Mouse (Mus musculus): ENCODE results near the gene Irx3. TPM values are rescaled to one million over a fixed set of nuclear protein-coding genes. Genes with fewer than 3 reads are reported as not detected.

Irx3 gene
- polyA plus RNA-seq, 1 experiment from 2014 or later: 13.1 TPM

- ATAC-seq (ENCODE audit: insufficient number of reproducible peaks, insufficient read depth, low FRiP score, low read depth): no peak
- Histone ChIP-seq H3K9me3 (ENCODE audit: control insufficient read depth, low read length) (no peaks in the 10 kb centered on the region), H3K4me3 (ENCODE audit: control insufficient read depth in 1 of 2, insufficient read depth in 1 of 2, low read depth in 1 of 2, low read length in 2 of 2) (no peak overlapping the region), H3K4me1 (ENCODE audit: control insufficient read depth in 2 of 2, insufficient read depth in 2 of 2, low read length in 2 of 2) (peaks cover 4 to 6% of the 10 kb centered on the region in 2 experiments; a peak in 2 of 4 replicates), H3K4me2 (ENCODE audit: low read length) (no peak overlapping the region), H3K27ac (replicated peaks in 1 of 2; ENCODE audit: control insufficient read depth in 1 of 2, insufficient read depth in 1 of 2, low read depth in 2 of 2, low read length in 2 of 2) (no peak overlapping the region), H3K27me3 (ENCODE audit: control insufficient read depth, insufficient read depth, low read length) (no peaks in the 10 kb centered on the region), H3K36me3 (ENCODE audit: control insufficient read depth, insufficient read depth, low read length) (no peaks in the 10 kb centered on the region), H3K9ac (ENCODE audit: low read length) (no peak overlapping the region)
- WGBS: 89% methylated on average over 9 of the region's 9 CpGs
Measured at GRCm38 (mm10) chr8:91755062-91755461, 46.8 kb downstream of the Irx3 start.

- no peak overlapping the region for H3K9ac ChIP-seq (ENCODE audit: low read length)
- H3K36me3 ChIP-seq (ENCODE audit: control insufficient read depth, insufficient read depth, low read length): no peaks in the 10 kb centered on the region
- ATAC-seq (ENCODE audit: insufficient number of reproducible peaks, insufficient read depth, low FRiP score, low read depth): no peak
- H3K4me2 ChIP-seq (ENCODE audit: low read length): no peak overlapping the region
- H3K27ac ChIP-seq (replicated peaks in 1 of 2; ENCODE audit: control insufficient read depth in 1 of 2, insufficient read depth in 1 of 2, low read depth in 2 of 2, low read length in 2 of 2): no peak overlapping the region
- no peaks in the 10 kb centered on the region for H3K27me3 ChIP-seq (ENCODE audit: control insufficient read depth, insufficient read depth, low read length)
- 42% methylated on average over 7 of the region's 7 CpGs for WGBS
- H3K4me1 ChIP-seq (ENCODE audit: control insufficient read depth in 2 of 2, insufficient read depth in 2 of 2, low read length in 2 of 2): peaks cover 14 to 22% of the 10 kb centered on the region in 2 experiments
- H3K4me3 ChIP-seq (ENCODE audit: control insufficient read depth in 1 of 2, insufficient read depth in 1 of 2, low read depth in 1 of 2, low read length in 2 of 2): no peak overlapping the region
- H3K9me3 ChIP-seq (ENCODE audit: control insufficient read depth, low read length): no peaks in the 10 kb centered on the region
Measured at GRCm38 (mm10) chr8:91750794-91751125, 51.1 kb downstream of the Irx3 start.

GRCm38 (mm10) chr8:91750096-91750793 is 51.6 kb downstream of the Irx3 start:
- Histone ChIP-seq H3K4me3 (ENCODE audit: control insufficient read depth in 1 of 2, insufficient read depth in 1 of 2, low read depth in 1 of 2, low read length in 2 of 2) (no peak overlapping the region), H3K4me2 (ENCODE audit: low read length) (no peak overlapping the region), H3K36me3 (ENCODE audit: control insufficient read depth, insufficient read depth, low read length) (no peaks in the 10 kb centered on the region), H3K27ac (replicated peaks in 1 of 2; ENCODE audit: control insufficient read depth in 1 of 2, insufficient read depth in 1 of 2, low read depth in 2 of 2, low read length in 2 of 2) (no peak overlapping the region), H3K4me1 (ENCODE audit: control insufficient read depth in 2 of 2, insufficient read depth in 2 of 2, low read length in 2 of 2) (peaks cover 14 to 22% of the 10 kb centered on the region in 2 experiments), H3K9me3 (ENCODE audit: control insufficient read depth, low read length) (no peaks in the 10 kb centered on the region), H3K9ac (ENCODE audit: low read length) (no peak overlapping the region), H3K27me3 (ENCODE audit: control insufficient read depth, insufficient read depth, low read length) (no peaks in the 10 kb centered on the region)
- WGBS: 54% methylated on average over 15 of the region's 15 CpGs
- ATAC-seq (ENCODE audit: insufficient number of reproducible peaks, insufficient read depth, low FRiP score, low read depth): no peak

GRCm38 (mm10) chr8:91749412-91749811 is 52.5 kb downstream of the Irx3 start:
- Histone ChIP-seq H3K36me3 (ENCODE audit: control insufficient read depth, insufficient read depth, low read length) (no peaks in the 10 kb centered on the region), H3K9me3 (ENCODE audit: control insufficient read depth, low read length) (no peaks in the 10 kb centered on the region), H3K4me3 (ENCODE audit: control insufficient read depth in 1 of 2, insufficient read depth in 1 of 2, low read depth in 1 of 2, low read length in 2 of 2) (no peak overlapping the region), H3K4me1 (ENCODE audit: control insufficient read depth in 2 of 2, insufficient read depth in 2 of 2, low read length in 2 of 2) (peaks cover 14 to 22% of the 10 kb centered on the region in 2 experiments), H3K9ac (ENCODE audit: low read length) (no peak overlapping the region), H3K27me3 (ENCODE audit: control insufficient read depth, insufficient read depth, low read length) (no peaks in the 10 kb centered on the region), H3K4me2 (ENCODE audit: low read length) (no peak overlapping the region), H3K27ac (replicated peaks in 1 of 2; ENCODE audit: control insufficient read depth in 1 of 2, insufficient read depth in 1 of 2, low read depth in 2 of 2, low read length in 2 of 2) (no peak overlapping the region)
- no peak for ATAC-seq (ENCODE audit: insufficient number of reproducible peaks, insufficient read depth, low FRiP score, low read depth)
- 79% methylated on average over 5 of the region's 5 CpGs for WGBS

All from heart, embryonic 14.5 days (tissue).